Mouse (Mus musculus): ENCODE results near the gene Vpreb2. TPM values are rescaled to one million over a fixed set of nuclear protein-coding genes. Genes with fewer than 3 reads are reported as not detected.
"Not testable (repeated sequence)": the region's sequence is repeated elsewhere in the genome, so short reads cannot be mapped to it uniquely, and the experiment has no call there.

Gene Vpreb2
- total RNA-seq, 2 experiments from 2014 or later: not detected

DNA sequence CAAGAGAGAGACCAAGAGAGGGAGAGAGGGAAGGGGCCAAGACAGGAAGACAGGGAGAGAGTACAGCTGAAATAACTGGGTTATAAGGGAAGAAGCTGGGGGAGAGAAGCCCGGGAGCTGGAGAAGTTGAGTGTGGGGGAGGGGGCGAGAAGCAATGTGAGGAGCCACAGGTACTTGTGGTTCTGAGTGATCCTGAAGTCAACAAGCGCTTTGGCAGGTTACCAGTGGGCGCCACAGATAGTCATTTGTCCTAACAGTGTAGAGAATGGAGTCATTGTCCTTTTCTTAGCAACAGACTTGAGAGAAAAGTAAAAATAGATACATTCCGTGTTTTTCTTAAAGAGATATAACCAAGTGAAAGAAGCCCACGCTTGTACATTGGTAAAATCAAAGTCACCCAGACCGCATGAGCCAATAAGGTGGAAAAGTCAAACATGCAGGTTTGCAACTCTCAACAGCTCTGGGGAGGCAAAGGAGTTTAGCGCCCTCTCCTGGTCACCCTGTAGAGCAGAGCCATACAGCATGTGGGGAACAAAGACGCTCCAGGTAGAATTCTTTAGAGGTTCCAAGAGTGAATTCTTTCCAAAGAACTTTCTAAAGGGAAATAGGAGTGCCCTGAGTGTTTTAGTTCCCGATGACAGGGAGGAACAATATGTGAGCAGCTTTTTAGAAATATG is 6.4 kb downstream of the Vpreb2 start:
- intact Hi-C loops (cut with DNase I): loop anchor here (5.0 kb wide), 1 partner anchor 69 kb away; the partner anchor contains the start of gene Gsc2

DNA sequence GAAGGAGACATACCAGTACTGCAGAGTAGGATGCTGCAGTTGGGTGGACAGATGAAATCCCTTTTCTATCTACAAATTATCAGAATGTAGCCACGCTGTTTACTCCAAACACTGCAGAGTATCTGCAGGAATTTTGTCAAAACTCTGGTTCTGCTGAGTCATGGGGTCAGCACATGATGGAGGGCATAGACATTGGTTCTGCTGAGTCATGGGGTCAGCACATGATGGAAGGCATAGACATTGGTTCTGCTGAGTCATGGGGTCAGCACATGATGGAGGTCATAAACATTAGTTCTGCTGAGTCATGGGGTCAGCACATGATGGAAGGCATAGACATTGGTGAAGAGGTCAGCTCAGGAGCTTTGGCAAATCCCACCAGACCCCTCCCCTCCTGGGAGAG is 7.5 kb downstream of the Vpreb2 start:
- DNase-seq: no peak
- intact Hi-C loops (cut with DNase I): loop anchor here (5.0 kb wide), 1 partner anchor 70 kb away; the partner anchor contains the start of gene Gsc2

More for the DNA sequence above, 6.4 kb downstream of the Vpreb2 start:
- no peak for DNase-seq

DNA sequence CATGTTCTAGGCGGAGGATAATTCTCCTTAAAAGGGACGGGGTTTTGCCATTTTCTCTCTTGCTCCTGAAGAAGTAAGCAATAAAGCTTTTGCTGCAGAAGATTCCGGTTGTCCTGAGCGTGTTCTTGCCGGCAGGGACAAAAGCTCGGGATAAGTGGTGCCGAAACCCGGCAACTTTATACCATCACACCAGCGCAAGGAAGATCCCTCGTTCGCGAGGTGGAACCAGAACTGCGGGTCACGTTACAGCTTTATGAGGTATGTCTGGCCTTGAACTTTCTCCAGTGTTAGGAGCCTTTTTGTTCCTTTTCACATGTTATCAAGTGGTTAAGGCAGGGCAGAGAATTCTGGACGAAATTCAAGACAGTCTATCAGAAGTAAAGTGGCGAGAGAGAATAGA is 12.1 kb downstream of the Vpreb2 start:
- intact Hi-C loops (cut with DNase I); DNase-seq: not testable (repeated sequence)

DNA sequence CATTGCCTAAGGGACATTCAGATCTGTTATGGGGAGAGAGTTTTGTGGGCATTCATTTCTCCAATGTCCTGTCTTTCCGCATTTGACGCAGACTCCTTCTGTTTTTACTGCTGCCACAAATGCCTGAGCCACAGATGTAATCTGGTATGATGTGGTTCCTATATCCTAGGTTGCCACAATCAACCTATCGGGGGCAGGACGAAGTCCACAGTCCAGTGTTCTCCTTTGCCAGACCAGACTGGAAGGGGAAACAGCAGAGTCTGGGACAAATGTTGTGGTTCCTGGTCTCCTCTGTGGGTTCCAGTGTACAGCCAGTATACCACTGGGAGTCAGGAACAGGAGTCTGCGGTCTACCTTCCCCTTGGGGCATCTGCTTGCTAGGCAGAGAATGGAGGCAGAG is 19.4 kb downstream of the Vpreb2 start:
- intact Hi-C loops (cut with DNase I): no loop called here
- DNase-seq: no peak

DNA sequence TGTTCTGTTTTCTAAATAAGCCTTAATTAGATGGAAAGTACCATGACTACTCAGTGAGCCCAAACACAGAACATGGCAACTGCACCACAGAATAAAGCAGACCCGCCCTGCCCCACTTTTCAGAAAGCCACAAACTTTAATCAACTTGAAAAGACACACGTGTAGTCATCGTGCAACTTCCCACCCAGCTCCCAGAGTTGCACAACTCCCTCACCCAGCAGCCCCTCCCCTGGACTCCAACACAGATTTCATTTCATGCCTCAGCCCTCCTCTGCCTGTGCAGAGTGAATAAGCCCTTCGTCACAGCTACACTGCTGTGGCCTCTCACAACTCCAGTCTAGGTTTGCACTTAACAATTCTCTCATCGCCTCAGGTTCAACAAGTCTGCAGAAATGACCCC is 24.4 kb downstream of the Vpreb2 start:
- DNase-seq: no peak
- intact Hi-C loops (cut with DNase I): no loop called here

DNA sequence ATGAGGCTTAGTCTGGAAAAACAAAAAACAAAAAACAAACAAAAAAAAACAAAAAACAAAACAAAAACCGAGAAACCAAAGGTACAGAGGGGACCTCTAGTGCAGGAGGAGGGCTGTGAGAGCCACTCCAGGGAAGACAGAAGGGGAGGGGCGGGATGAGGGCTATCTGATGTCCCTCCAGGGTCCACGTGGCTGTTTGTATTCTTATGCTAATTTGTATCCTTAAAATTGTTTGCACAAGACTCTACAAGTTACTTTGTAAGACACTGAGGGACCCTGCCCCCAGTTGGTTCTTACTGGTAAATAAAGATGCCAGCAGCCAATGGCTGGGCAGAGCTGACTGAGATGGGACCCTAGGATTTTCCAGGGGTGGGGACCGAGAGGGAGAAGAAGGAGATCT is 26.9 kb downstream of the Vpreb2 start:
- DNase-seq: no peak
- intact Hi-C loops (cut with DNase I): no loop called here

DNA sequence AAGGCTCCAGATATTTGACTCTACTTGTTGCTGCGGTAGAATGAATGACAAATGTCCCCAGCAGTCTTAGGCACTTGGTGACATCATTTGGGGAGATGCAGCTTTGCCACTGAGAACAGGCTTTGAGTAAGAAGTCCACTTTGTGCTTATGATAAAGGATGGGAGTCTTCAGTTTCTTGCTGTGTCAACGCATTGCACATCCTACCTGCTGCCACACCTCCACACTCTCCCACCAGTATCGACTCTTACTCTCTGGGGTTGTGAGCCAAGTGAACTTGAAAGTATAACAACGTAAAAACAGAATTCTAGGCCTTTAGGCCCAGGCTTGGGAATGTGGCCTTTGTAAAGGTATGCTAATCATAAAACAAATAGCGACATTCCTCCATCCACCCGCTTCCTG is 30.9 kb downstream of the Vpreb2 start:
- intact Hi-C loops (cut with DNase I): no loop called here
- no peak for DNase-seq

DNA sequence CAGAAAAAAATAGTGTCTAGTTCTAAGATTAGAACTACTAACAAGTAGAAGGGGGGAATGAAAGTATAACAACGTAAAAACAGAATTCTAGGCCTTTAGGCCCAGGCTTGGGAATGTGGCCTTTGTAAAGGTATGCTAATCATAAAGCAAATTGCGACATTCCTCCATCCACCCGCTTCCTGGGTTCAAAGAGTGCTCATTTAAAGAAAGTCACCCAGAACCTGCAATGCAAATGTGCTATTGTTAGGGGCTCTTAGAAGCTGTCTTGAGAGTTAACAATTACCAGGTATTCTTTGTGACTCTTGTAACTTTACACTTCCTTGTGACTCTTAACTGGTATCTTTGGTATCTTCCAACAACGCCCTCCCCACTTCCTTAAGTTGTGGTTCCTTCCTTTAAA is 36.3 kb downstream of the Vpreb2 start:
- intact Hi-C loops (cut with DNase I); DNase-seq: not testable (repeated sequence)

DNA sequence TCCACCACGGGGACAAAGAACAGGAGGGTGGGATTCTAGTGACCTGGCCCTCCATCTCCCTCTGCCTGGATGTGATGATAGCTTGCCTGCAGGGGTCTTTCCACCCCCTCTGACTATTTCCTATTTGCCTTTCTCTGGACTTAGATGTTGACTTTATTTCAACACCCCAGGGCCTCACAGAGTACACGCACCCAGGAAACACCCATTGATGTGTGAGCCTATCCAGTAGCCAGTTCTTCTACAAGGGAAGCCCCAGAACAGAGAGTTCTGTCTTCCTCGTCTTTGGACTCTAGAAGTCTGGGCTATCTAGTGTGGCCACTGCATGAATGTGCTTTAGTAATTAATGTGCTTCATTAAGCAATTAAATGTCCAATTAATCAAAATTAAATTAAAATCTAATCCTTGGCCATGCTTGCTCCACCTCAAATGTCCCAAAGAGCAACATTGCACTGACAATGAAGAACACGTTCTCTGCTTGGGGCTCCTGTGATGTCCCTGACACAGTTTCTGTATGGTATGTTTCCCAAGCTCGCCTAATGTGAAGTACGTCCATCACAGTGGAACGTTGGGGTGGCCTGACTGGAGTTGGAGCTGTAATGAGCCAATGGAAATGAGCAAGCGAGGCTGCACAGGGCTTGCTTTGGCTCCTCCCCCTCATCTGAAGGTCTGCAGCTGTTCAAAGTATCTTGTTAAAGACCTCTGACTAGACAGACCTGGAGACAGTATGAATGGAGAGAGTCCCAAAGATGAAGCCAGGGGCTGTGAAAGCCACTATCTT is 42.7 kb downstream of the Vpreb2 start:
- no peak for DNase-seq
- intact Hi-C loops (cut with DNase I): no loop called here

DNA sequence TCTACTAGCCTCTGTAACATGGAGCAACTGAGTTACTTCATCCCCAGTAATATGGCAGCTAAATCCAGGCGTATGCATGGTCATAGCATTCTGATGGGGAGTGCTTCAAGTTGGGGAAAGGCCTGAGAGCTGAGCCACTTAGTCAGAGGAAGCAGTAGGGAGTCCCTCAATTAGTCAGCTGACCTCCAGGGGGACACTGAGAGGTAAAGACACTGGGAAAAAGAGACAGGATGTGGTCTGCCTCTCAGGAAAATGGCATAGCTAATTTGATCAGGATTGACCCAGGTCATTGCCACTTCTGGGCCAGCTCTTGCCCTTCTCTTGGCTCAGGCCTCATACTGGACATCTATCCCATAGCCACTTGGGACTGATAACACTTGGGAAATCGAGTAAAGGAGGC is 47.1 kb downstream of the Vpreb2 start:
- intact Hi-C loops (cut with DNase I): no loop called here
- DNase-seq: no peak

Other genes starting within 250 kb of the Vpreb2 start
- gene Med15, start 247.5 kb upstream of the Vpreb2 start, total RNA-seq (2021): 10 to 100 TPM; 16.5 to 20.0 TPM
- 10 to 100 TPM; 16.8 to 20.9 TPM for gene Klhl22, start 220.8 kb upstream of the Vpreb2 start, total RNA-seq (2021)
- gene Scarf2, start 183.1 kb upstream of the Vpreb2 start, total RNA-seq (2021): 1 to 10 TPM; 3.6 to 4.5 TPM
- not detected for gene B830017H08Rik, start 147.3 kb upstream of the Vpreb2 start, total RNA-seq (2021)
- 1 to 10 TPM in 1 of 2 experiments, under 1 TPM in 1; 0.74 to 1.1 TPM for gene Car15, start 142.1 kb upstream of the Vpreb2 start, total RNA-seq (2021)
- gene Gm20518, start 88.8 kb upstream of the Vpreb2 start, total RNA-seq (2021): under 1 TPM; 0.20 TPM
- gene Tssk1, start 86.2 kb upstream of the Vpreb2 start, total RNA-seq (2021): under 1 TPM in 1 of 2 experiments, not detected in 1; 0.08 TPM
- 10 to 100 TPM; 21.0 to 25.8 TPM for gene Dgcr2, start 81.9 kb upstream of the Vpreb2 start, total RNA-seq (2021)
- gene Tssk2, start 81.8 kb upstream of the Vpreb2 start, total RNA-seq (2021): not detected
- gene Ess2, start 69.1 kb upstream of the Vpreb2 start, total RNA-seq (2021): 1 to 10 TPM; 5.2 to 7.2 TPM
- gene Gsc2, start 65.4 kb upstream of the Vpreb2 start, total RNA-seq (2021): not detected
- gene Slc25a1, start 52.2 kb upstream of the Vpreb2 start, total RNA-seq (2021): 1 to 10 TPM; 2.7 to 5.5 TPM
- gene Dgcr6, start 72.4 kb downstream of the Vpreb2 start, total RNA-seq (2021): 10 to 100 TPM; 29.3 to 36.3 TPM
- 10 to 100 TPM in 1 of 2 experiments, 1 to 10 TPM in 1; 8.5 to 13.3 TPM for gene Prodh, start 109.8 kb downstream of the Vpreb2 start, total RNA-seq (2021)
- gene Rtn4r, start 147.2 kb downstream of the Vpreb2 start, total RNA-seq (2021): under 1 TPM in 1 of 2 experiments, not detected in 1; 0.17 TPM
- not detected for gene Ccdc188, start 237.5 kb downstream of the Vpreb2 start, total RNA-seq (2021)

Data from gastrocnemius, postnatal 36 days (tissue).